Mouse (Mus musculus) brain, embryonic 14.5 days (tissue): Measurements from ENCODE around the gene Spag6.

Experiments used
- CTCF ChIP-seq: fragments of 200-500 bp; IDR thresholded peaks from 2 replicates; pipeline ENCODE4 v1.5.1; 2012; ENCODE audit warnings: inconsistent platforms, mild to moderate bottlenecking, moderate library complexity, borderline replicate concordance; ENCODE audit not compliant: insufficient read depth, insufficient read length; ENCODE audit errors: extremely low read depth
- POLR2A ChIP-seq: fragments of 200-500 bp; IDR thresholded peaks from 2 replicates; pipeline ENCODE4 v1.6.1; 2012; ENCODE audit warnings: mild to moderate bottlenecking, inconsistent platforms, borderline replicate concordance; ENCODE audit not compliant: poor library complexity, insufficient read depth, insufficient read length, severe bottlenecking; ENCODE audit errors: extremely low read depth

- no peak for TF ChIP-seq CTCF
- TF ChIP-seq POLR2A: no peak
These were observed 39.0 kb upstream of the Spag6 start for GRCm38 (mm10) chr2:18654821-18655220.
